Mouse (Mus musculus): ENCODE results near the gene Klhdc3.

The Klhdc3 gene

DNA sequence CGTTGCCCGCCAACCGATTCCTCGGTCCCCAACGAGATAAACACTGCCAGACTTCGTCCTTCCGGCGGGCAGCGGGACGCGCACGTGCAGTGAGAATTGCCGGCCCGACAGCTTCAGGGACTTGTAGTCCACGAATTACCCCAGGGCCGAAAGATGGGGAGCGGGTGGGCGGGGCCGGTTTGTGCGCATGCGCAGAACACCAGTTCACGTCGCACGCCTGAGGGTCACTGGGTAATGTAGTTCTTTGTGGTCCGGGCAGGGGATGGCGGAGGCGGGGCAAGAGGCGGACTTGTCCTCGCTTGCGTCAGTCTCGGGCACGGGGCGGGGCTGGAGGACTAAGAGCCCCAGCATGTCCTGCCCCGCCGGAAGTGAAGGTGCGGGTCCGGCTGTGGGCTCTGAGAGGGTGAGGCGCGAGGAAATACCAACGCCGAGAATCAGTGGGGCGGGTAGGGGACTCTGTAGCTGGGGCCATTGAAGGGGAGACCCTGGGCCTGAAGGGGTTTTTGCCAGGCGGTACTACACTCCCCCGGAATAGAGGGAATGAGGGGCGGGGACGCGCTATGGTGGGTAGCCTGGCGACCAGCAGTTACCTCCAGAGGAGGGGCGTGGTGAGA is at the start of gene Klhdc3:
Gene Klhdc3, minus strand, starts transcription at position 155 of the 614 bp plus-strand sequence.
- DNase-seq (ENCODE audit: low read depth, low spot score) = peak; percentile 95

DNA sequence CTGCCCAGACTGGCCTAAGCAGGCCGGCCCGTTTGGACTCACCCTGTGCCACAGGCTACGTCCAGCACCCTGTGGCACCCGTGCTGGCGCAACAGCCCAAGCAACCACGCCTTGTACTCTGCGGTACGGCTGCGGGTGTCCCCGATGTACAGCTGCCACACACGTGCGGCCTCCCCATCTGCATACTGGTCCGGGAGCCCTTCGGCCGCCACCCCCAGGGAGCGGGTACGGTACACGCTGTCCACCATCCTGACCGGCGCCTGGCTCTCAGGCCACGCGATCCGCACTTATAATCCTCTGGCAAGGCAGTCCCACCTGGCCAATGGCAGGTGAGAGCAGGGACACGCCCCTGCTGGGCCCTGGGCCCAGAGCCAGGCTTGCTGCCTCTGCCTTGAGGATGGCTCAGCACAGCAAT is 48.2 kb upstream of the Klhdc3 start, which contains the start of gene Gnmt:
Gene Gnmt, minus strand, starts transcription at position 265 of the 415 bp plus-strand sequence.
- no peak for DNase-seq (ENCODE audit: low read depth, low spot score)

DNA sequence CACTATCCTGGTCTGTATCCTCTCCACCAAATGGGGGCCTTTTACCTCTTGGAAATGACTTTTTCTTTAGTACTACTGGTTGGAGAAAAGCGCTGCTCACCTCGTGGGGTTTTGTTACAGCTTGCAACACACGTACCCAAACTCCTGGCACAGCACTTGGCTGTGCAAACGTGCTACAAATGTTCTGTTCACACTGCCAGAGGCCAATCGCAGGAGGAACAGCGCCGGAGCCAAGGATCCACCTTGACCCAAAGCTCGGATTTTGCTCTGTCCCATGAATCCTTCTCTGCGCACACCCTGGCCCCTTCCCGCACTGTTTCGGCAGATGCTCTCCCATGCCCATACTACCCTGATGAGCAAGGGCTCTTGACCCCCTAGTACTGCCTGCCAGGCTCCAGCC is 47.8 kb upstream of the Klhdc3 start:
- DNase-seq (ENCODE audit: low read depth, low spot score) = no peak

- no peak for DNase-seq (ENCODE audit: low read depth, low spot score)
Observed at GRCm38 (mm10) chr17:46728021-46728420, 47.3 kb upstream of the Klhdc3 start.

DNA sequence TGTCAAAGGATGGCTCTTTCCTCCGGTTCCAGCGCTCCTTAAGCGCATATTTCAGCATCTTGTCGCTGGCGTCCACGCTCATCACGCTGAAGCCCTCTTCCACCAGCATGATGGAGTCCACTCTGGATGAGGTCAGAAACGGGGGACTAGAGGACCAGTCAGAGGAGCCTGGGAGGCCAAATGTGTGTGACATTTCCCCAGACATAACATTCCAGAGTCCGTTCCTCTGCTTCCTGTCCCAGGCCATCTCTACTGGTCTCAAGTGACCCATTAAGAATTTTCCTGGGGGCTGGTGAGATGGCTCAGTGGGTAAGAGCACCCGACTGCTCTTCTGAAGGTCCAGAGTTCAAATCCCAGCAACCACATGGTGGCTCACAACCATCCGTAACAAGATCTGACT is 46.6 kb upstream of the Klhdc3 start:
- no peak for DNase-seq (ENCODE audit: low read depth, low spot score)

GRCm38 (mm10) chr17:46725731-46726645 is 45.3 kb upstream of the Klhdc3 start:
- no peak for DNase-seq (ENCODE audit: low read depth, low spot score)

DNA sequence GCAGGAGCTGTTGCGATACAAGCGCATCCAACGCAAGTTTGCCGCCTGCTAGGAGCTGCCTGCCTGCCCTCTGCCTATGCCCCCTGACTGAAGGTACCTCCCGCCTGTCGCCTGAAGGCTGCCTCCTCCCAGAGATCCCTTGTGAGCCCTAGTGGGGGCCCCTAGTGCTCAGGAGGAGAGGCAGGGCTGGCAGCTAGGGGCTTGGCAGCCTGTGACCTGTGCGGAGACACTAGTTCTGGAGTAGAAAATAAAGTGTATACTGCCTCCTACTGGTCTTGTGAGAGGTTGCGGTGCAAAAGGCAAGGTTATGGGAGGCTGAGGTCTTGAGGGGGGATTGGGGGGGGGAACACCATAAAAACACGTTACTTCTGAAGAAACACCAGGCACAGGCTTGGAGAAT is 44.6 kb upstream of the Klhdc3 start:
- DNase-seq (ENCODE audit: low read depth, low spot score) = no peak

DNA sequence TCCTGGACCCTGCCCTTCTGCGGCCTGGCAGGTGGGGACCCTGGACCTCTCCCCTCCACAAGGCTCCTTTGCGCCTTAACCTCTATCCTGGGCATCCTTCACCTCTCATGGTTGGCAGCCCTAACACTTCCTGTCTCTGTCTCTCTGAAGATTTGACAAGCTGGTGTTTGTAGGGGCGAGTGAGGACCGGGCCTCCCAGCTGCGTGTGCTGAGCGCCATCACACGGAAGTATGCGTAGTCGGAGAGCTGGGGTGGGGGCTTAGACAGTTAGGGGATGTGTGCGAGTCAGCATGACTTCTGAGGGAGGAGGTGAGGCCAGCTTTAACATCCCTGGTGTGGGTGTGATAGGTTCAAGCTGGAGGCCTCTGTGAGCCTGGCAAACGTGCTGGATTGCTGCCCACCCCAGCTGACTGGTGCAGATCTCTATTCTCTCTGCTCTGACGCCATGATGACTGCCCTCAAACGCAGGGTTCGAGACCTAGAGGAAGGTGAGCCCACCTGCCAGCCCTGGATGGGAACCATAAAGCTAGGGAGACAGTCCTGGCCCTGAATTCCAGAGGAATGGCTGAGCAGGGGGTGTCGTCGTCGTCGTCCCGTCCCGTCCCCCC is 43.9 kb upstream of the Klhdc3 start:
- no peak for DNase-seq (ENCODE audit: low read depth, low spot score)

GRCm38 (mm10) chr17:46721077-46721476 is 40.4 kb upstream of the Klhdc3 start:
- no peak for DNase-seq (ENCODE audit: low read depth, low spot score)

- DNase-seq (ENCODE audit: low read depth, low spot score) = no peak
Observed at GRCm38 (mm10) chr17:46714756-46715481, 34.2 kb upstream of the Klhdc3 start.

GRCm38 (mm10) chr17:46713849-46714248 is 33.1 kb upstream of the Klhdc3 start:
- no peak for DNase-seq (ENCODE audit: low read depth, low spot score)

DNA sequence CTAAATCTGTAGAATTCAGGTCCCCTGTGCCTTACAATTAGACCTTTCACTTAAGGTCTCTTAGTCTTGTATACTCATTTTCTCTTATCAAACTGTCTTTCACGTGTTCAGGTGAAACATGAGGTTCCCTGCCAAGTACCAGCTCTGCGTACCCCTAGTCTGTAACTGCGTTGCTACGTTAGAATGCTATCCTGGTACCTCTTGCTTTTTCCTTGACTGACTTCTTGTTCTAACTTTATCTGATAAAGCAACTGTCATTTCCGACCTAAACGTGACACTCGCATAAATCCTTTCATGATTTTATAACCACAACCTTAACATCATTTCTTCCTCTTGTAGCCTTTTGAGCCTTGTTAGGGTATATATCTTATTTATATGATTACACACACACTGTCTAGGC is 31.7 kb upstream of the Klhdc3 start:
- no peak for DNase-seq (ENCODE audit: low read depth, low spot score)

- DNase-seq (ENCODE audit: low read depth, low spot score) = no peak
Observed at GRCm38 (mm10) chr17:46711612-46712271, 31.0 kb upstream of the Klhdc3 start.

DNA sequence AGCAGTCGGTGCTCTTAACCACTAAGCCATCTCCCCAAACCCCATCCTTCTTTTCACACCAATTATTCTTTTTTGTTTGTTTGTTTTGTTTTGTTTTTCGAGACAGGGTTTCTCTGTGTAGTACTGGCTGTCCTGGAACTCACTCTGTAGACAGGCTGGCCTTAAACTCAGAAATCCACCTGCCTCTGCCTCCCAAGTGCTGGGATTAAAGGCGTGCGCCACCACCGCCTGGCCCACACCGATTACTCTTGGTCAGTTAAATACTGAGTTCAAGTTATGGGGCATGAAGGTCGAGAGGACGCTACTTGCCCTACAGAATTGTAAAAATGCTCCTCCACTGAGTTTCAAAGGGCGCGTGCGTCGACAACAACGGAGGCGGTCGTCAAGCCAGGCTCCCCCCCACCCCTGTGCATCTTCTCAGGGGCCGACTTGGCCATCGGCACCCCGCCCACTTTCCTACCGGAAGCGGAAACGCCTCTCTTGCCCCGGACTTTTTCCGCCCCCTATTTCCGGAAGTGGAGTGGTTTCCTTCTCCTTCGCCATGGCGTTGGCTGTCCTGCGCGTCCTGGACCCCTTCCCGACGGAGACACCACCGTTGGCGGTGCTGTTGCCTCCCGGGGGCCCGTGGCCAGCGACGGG is 30.4 kb upstream of the Klhdc3 start, which contains the start of gene Pex6:
Gene Pex6, plus strand, starts transcription at position 505 of the 639 bp plus-strand sequence.
- DNase-seq (ENCODE audit: low read depth, low spot score) = peak; percentile 79

GRCm38 (mm10) chr17:46706375-46707089 is 25.8 kb upstream of the Klhdc3 start:
- DNase-seq (ENCODE audit: low read depth, low spot score) = no peak

DNA sequence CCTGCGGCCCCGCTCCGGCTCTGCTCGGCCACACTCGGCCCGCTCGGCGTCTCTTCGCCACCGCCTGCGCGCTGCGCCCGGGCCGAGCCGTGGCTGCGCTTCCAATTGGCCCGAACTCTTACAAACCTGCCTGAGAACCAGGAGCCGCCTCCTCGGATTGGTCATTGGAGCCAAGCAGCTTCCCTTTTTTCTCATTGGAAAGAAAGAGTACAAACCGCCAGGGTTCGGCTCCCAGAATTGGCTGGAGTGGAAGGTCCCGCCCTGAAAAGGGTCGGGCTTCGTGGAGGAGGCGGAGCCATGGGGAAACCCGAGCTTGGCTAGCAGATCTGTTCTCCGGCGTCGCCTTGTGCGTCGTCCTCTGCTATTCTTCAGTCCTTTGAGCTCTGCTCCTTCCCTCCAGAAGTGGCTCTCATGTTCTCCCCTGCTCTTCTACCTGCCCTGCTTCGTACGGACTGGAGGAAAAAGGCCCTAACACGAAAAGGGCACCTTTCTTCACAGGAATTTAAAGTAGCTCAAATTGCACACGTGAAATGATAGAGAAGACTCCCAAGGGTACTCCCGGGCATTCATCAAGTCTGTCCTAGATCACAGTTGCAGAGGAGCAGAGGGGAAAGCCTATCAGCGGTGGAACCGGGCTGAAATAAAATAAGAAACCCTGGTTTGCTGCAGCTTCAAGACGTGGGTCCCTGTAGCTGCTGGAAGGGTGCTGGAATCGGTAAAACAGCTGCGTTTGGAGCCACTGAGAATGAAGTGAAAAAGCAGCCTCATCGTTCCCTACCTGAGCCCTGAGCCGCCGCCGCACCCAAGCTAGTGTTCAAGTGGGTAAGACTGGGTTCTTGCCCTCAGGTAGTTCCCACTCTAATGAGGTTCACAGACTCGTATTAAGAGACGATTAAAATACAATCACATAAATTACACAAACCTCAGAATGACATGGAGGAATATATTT is 24.4 kb upstream of the Klhdc3 start, which contains the start of gene Ppp2r5d:
Gene Ppp2r5d, minus strand, starts transcription at position 225 of the 949 bp plus-strand sequence.
- peak; percentile 97 for DNase-seq (ENCODE audit: low read depth, low spot score)

- DNase-seq (ENCODE audit: low read depth, low spot score) = no peak
Observed at GRCm38 (mm10) chr17:46703971-46704886, 23.5 kb upstream of the Klhdc3 start.

DNA sequence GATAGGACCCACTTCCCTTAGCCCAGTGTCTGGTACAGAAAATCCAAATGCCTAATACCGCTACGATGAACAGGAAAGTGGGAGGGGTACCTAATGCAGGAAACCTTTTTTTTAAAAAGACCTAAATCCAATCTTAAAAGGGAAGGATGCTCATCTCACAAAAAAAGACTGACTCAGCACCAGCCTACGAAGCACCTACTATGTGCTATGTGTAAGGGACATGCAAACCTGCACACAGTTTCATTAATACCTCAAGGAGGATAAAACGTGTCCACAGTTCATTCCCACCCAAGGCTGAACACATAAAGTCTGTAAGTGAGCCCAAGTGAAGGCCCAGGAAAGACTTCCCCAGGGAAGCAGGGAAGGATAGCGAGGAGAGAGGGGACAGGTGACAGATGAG is 21.8 kb upstream of the Klhdc3 start:
- DNase-seq (ENCODE audit: low read depth, low spot score) = no peak
